Mouse (Mus musculus) limb, embryonic 13.5 days (tissue): Measurements from ENCODE around the gene Nod1. TPM values are rescaled to one million over a fixed set of nuclear protein-coding genes. Genes with fewer than 3 reads are reported as not detected.

Source experiments
- ATAC-seq: fragments of 200-750 bp; cut with Nextera tagmentation; 2 replicates; pipeline ENCODE4 v1.8.0; 2017; ENCODE audit warnings: low read depth, moderate number of reproducible peaks, moderate TSS enrichment; ENCODE audit not compliant: low FRiP score
- H3K27ac ChIP-seq: fragments of 300-500 bp; sonication (generic); 2 replicates; pipeline ENCODE4 v1.5.1; 2015; ENCODE audit warnings: inconsistent platforms, mild to moderate bottlenecking, moderate library complexity
- H3K27me3 ChIP-seq: fragments of 300-500 bp; sonication (generic); 2 replicates; pipeline ENCODE4 v1.6.1; 2015; ENCODE audit warnings: mild to moderate bottlenecking, inconsistent platforms
- H3K36me3 ChIP-seq: fragments of 300-500 bp; sonication (generic); 2 replicates; pipeline ENCODE4 v1.6.1; 2015; ENCODE audit warnings: inconsistent platforms, mild to moderate bottlenecking, moderate library complexity
- H3K4me1 ChIP-seq: fragments of 300-500 bp; sonication (generic); 2 replicates; pipeline ENCODE4 v1.6.1; 2015; ENCODE audit warnings: inconsistent platforms
- H3K4me2 ChIP-seq: fragments of 300-500 bp; sonication (generic); replicated peaks from 2 replicates; pipeline ENCODE4 v1.6.1; 2015; ENCODE audit warnings: inconsistent platforms, mild to moderate bottlenecking, moderate library complexity
- H3K4me3 ChIP-seq: fragments of 300-500 bp; sonication (generic); 2 replicates; pipeline ENCODE4 v1.5.1; 2015; ENCODE audit warnings: moderate library complexity, mild to moderate bottlenecking, inconsistent platforms
- H3K9ac ChIP-seq: fragments of 300-500 bp; sonication (generic); 2 replicates; pipeline ENCODE4 v1.6.1; 2015; ENCODE audit warnings: mild to moderate bottlenecking, inconsistent platforms
- H3K9me3 ChIP-seq: fragments of 300-500 bp; sonication (generic); 2 replicates; pipeline ENCODE4 v1.6.1; 2016; ENCODE audit warnings: inconsistent platforms
- WGBS: fragments of 180-500 bp; shearing (Covaris S2); methylation state at CpG from one replicate; pipeline ENCODE4 v1.1.7; 2015; 5-methylcytosine and 5-hydroxymethylcytosine counted together
- polyA plus RNA-seq: library from polyadenylated mRNA; unstranded; fragments of >200 nt; fragmentation: Nextera tagmentation; extraction: Ambion mirVana; gene quantifications from 2 replicates; pipeline ENCODE4 v1.2.1, GENCODE M21; 2015

Gene Nod1
- 4.9 and 5.9 TPM in 2 replicates for polyA plus RNA-seq

- no peak within 1 kb of the TSS for H3K27ac ChIP-seq
- H3K4me3 ChIP-seq: peak within 1 kb of the TSS; percentile 65
- 2% methylated on average over 51 of the region's 53 CpGs for WGBS
- peak within 1 kb of the TSS; percentile 72 for H3K9ac ChIP-seq
- H3K9me3 ChIP-seq: no peaks in the 10 kb centered on the region
- H3K27me3 ChIP-seq: peaks cover 19% of the 10 kb centered on the region
- peaks cover 15% of the 10 kb centered on the region for H3K4me1 ChIP-seq
- peak within 1 kb of the TSS; percentile 73 for H3K4me2 ChIP-seq
- peak; percentile 89 for ATAC-seq
- no peaks in the 10 kb centered on the region for H3K36me3 ChIP-seq
Measured at GRCm38 (mm10) chr6:54972111-54972928, at the start of gene Nod1. Gene Nod1 (minus strand): TSS chr6:54972612.

- Histone ChIP-seq H3K9me3 (no peaks in the 10 kb centered on the region), H3K4me1 (peaks cover 4% of the 10 kb centered on the region; the same call in 1 of the 2 replicates), H3K27ac (no peak overlapping the region), H3K27me3 (no peaks in the 10 kb centered on the region), H3K36me3 (no peaks in the 10 kb centered on the region), H3K4me3 (no peak overlapping the region), H3K9ac (no peak overlapping the region), H3K4me2 (no peak overlapping the region)
- 86% methylated on average over 7 of the region's 7 CpGs for WGBS
- no peak for ATAC-seq
Measured at GRCm38 (mm10) chr6:55021806-55022205, 49.4 kb upstream of the Nod1 start.

GRCm38 (mm10) chr6:55018417-55018816 is 46.0 kb upstream of the Nod1 start:
- Histone ChIP-seq H3K4me3 (no peak overlapping the region), H3K27me3 (no peaks in the 10 kb centered on the region), H3K4me1 (peaks cover 10% of the 10 kb centered on the region; the same call in 1 of the 2 replicates), H3K27ac (no peak overlapping the region), H3K4me2 (no peak overlapping the region), H3K36me3 (no peaks in the 10 kb centered on the region), H3K9ac (no peak overlapping the region), H3K9me3 (peaks cover 9% of the 10 kb centered on the region; the same call in 1 of the 2 replicates)
- 60% methylated on average over 2 of the region's 2 CpGs for WGBS
- no peak for ATAC-seq

GRCm38 (mm10) chr6:55016710-55017583 is 44.5 kb upstream of the Nod1 start:
- Histone ChIP-seq H3K9me3 (peaks cover 9% of the 10 kb centered on the region; the same call in 1 of the 2 replicates), H3K27me3 (no peaks in the 10 kb centered on the region), H3K4me2 (peak overlapping the region; percentile 38), H3K36me3 (no peaks in the 10 kb centered on the region), H3K27ac (no peak overlapping the region), H3K4me1 (peaks cover 10% of the 10 kb centered on the region; the same call in 1 of the 2 replicates), H3K4me3 (no peak overlapping the region), H3K9ac (no peak overlapping the region)
- WGBS: 27% methylated on average over 15 of the region's 15 CpGs
- ATAC-seq: peak; percentile 86

GRCm38 (mm10) chr6:55016236-55016635 is 43.8 kb upstream of the Nod1 start:
- H3K36me3 ChIP-seq: no peaks in the 10 kb centered on the region
- H3K9ac ChIP-seq: no peak overlapping the region
- no peak overlapping the region for H3K27ac ChIP-seq
- no peak overlapping the region for H3K4me3 ChIP-seq
- WGBS: 16% methylated on average over 5 of the region's 5 CpGs
- H3K4me1 ChIP-seq: peaks cover 10% of the 10 kb centered on the region; the same call in 1 of the 2 replicates
- peaks cover 9% of the 10 kb centered on the region; the same call in 1 of the 2 replicates for H3K9me3 ChIP-seq
- peak; percentile 64; the same call in 1 of the 2 replicates for ATAC-seq
- H3K4me2 ChIP-seq: 0 out of 2 replicates have a peak overlapping the region, but pooled peaks have one; percentile 38
- no peaks in the 10 kb centered on the region for H3K27me3 ChIP-seq

- H3K9ac ChIP-seq: no peak overlapping the region
- no peak overlapping the region for H3K4me2 ChIP-seq
- H3K27ac ChIP-seq: no peak overlapping the region
- H3K4me1 ChIP-seq: peaks cover 10% of the 10 kb centered on the region; the same call in 1 of the 2 replicates
- no peaks in the 10 kb centered on the region for H3K27me3 ChIP-seq
- peaks cover 9% of the 10 kb centered on the region; the same call in 1 of the 2 replicates for H3K9me3 ChIP-seq
- H3K4me3 ChIP-seq: no peak overlapping the region
- no peaks in the 10 kb centered on the region for H3K36me3 ChIP-seq
- no peak for ATAC-seq
- 85% methylated on average over 3 of the region's 3 CpGs for WGBS
Measured at GRCm38 (mm10) chr6:55014184-55014583, 41.8 kb upstream of the Nod1 start.

GRCm38 (mm10) chr6:55012516-55012915 is 40.1 kb upstream of the Nod1 start:
- Histone ChIP-seq H3K27ac (no peak overlapping the region), H3K27me3 (no peaks in the 10 kb centered on the region), H3K9me3 (peaks cover 9% of the 10 kb centered on the region; the same call in 1 of the 2 replicates), H3K4me1 (peaks cover 10% of the 10 kb centered on the region; the same call in 1 of the 2 replicates), H3K36me3 (no peaks in the 10 kb centered on the region), H3K9ac (no peak overlapping the region), H3K4me3 (no peak overlapping the region), H3K4me2 (no peak overlapping the region)
- ATAC-seq: no peak
- WGBS: 84% methylated on average over 7 of the region's 7 CpGs

GRCm38 (mm10) chr6:55010330-55011091 is 38.1 kb upstream of the Nod1 start:
- WGBS: 69% methylated on average over 4 of the region's 4 CpGs
- Histone ChIP-seq H3K27ac (peak overlapping the region; percentile 88; the same call in 1 of the 2 replicates), H3K4me3 (peak overlapping the region; percentile 20)

GRCm38 (mm10) chr6:55009391-55010230 is 37.2 kb upstream of the Nod1 start:
- 33% methylated on average over 16 of the region's 16 CpGs for WGBS
- H3K9me3 ChIP-seq: peaks cover 8% of the 10 kb centered on the region; the same call in 1 of the 2 replicates
- no peaks in the 10 kb centered on the region for H3K4me1 ChIP-seq
- peak overlapping the region; percentile 88 for H3K27ac ChIP-seq
- ATAC-seq: peak; percentile 81
- peak overlapping the region; percentile 29 for H3K4me3 ChIP-seq
- no peaks in the 10 kb centered on the region for H3K27me3 ChIP-seq
- 0 out of 2 replicates have a peak overlapping the region, but pooled peaks have one; percentile 31 for H3K9ac ChIP-seq
- H3K36me3 ChIP-seq: no peaks in the 10 kb centered on the region
- H3K4me2 ChIP-seq: peak overlapping the region; percentile 45

More at GRCm38 (mm10) chr6:55010330-55011091, 38.1 kb upstream of the Nod1 start:
- Histone ChIP-seq H3K4me2 (peak overlapping the region; percentile 45), H3K9me3 (peaks cover 9% of the 10 kb centered on the region; the same call in 1 of the 2 replicates), H3K9ac (no peak overlapping the region), H3K36me3 (no peaks in the 10 kb centered on the region), H3K4me1 (no peaks in the 10 kb centered on the region), H3K27me3 (no peaks in the 10 kb centered on the region)
- no peak for ATAC-seq

GRCm38 (mm10) chr6:55008401-55008800 is 36.0 kb upstream of the Nod1 start:
- H3K27ac ChIP-seq: no peak overlapping the region; the same call in 1 of the 2 replicates
- H3K9me3 ChIP-seq: no peaks in the 10 kb centered on the region
- ATAC-seq: no peak
- no peaks in the 10 kb centered on the region for H3K36me3 ChIP-seq
- H3K4me1 ChIP-seq: no peaks in the 10 kb centered on the region
- H3K4me2 ChIP-seq: no peak overlapping the region
- H3K27me3 ChIP-seq: no peaks in the 10 kb centered on the region
- WGBS: 82% methylated on average over 8 of the region's 8 CpGs
- H3K9ac ChIP-seq: no peak overlapping the region
- no peak overlapping the region for H3K4me3 ChIP-seq
